Mouse (Mus musculus): ENCODE data around the gene Kctd14.

DNA sequence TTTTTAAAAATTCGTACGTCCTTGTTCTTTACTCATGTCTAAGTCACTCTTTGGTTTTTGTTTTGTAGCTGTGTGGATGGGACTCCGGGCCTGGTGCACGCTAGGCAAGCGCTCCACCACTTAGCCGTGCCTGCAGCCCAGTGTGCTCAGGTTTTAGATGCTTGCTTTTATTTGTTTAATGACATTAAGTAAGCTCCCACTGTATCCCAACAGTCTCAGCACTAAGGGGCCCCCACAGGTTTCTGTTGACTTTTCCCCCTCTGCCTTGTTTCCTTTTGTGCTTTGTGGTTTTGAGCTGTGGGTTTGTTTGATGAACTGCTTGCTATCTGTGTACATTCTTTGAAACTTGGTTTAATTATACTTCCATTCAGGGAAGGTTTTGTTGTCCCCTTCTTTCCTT, 1.1 kb downstream of the Kctd14 start:
- no peak for TF ChIP-seq CTCF (IDR thresholded peaks at IDR 0.05; ENCODE audit: low read depth)
- TF ChIP-seq EP300 (IDR thresholded peaks at IDR 0.05; ENCODE audit: low read depth): no peak
